Mouse (Mus musculus): ENCODE measurements around the gene Pofut1.

GRCm38 (mm10) chr2:153290938-153291928 lies 49.9 kb downstream of the Pofut1 start, which contains the start of gene Kif3b:
- no peak for TF ChIP-seq CTCF (IDR thresholded peaks at IDR 0.05)
- TF ChIP-seq EP300 (IDR thresholded peaks at IDR 0.05): peak; percentile 52; the same call in 1 of the 2 replicates

All from lung, postnatal 0 days (tissue).